Mouse (Mus musculus): ENCODE results near the gene Wdr38. TPM values are rescaled to one million over a fixed set of nuclear protein-coding genes. Genes with fewer than 3 reads are reported as not detected.
A peak's percentile ranks its signal among the peaks of the same experiment; 100 is the strongest.

The Wdr38 gene
- polyA plus RNA-seq, 1 experiment from 2014 or later = 0.89 TPM

GRCm38 (mm10) chr2:38974171-38974570 is 23.1 kb upstream of the Wdr38 start:
- Histone ChIP-seq H3K36me3 (no peaks in the 10 kb centered on the region), H3K27ac (no peak overlapping the region), H3K4me2 (no peak overlapping the region), H3K27me3 (replicated peaks) (peaks cover 22% of the 10 kb centered on the region), H3K4me3 (no peak overlapping the region), H3K4me1 (peaks cover 38% of the 10 kb centered on the region), H3K9me3 (replicated peaks) (no peaks in the 10 kb centered on the region), H3K9ac (no peak overlapping the region)
- no peak for ATAC-seq
- WGBS (ENCODE audit: insufficient replicate concordance) = 33% methylated on average over 2 of the region's 2 CpGs

- H3K4me1 ChIP-seq = peaks cover 28% of the 10 kb centered on the region
- H3K9ac ChIP-seq = no peak overlapping the region
- H3K9me3 ChIP-seq (replicated peaks) = no peaks in the 10 kb centered on the region
- no peak overlapping the region for H3K27ac ChIP-seq
- no peaks in the 10 kb centered on the region for H3K36me3 ChIP-seq
- no peak overlapping the region for H3K4me3 ChIP-seq
- H3K27me3 ChIP-seq (replicated peaks) = peaks cover 32% of the 10 kb centered on the region
- no peak overlapping the region for H3K4me2 ChIP-seq
- no peak for ATAC-seq
- WGBS (ENCODE audit: insufficient replicate concordance) = 57% methylated on average over 3 of the region's 3 CpGs
Measured at GRCm38 (mm10) chr2:38975181-38975580, 22.1 kb upstream of the Wdr38 start.

- no peak overlapping the region for H3K4me2 ChIP-seq
- H3K4me1 ChIP-seq = peaks cover 18% of the 10 kb centered on the region
- no peak overlapping the region for H3K27ac ChIP-seq
- H3K9me3 ChIP-seq (replicated peaks) = no peaks in the 10 kb centered on the region
- ATAC-seq = no peak
- H3K27me3 ChIP-seq (replicated peaks) = peaks cover 40% of the 10 kb centered on the region
- no peaks in the 10 kb centered on the region for H3K36me3 ChIP-seq
- no peak overlapping the region for H3K9ac ChIP-seq
- 67% methylated on average over 21 of the region's 21 CpGs for WGBS (ENCODE audit: insufficient replicate concordance)
- H3K4me3 ChIP-seq = no peak overlapping the region
Measured at GRCm38 (mm10) chr2:38975941-38976805, 21.1 kb upstream of the Wdr38 start.

GRCm38 (mm10) chr2:38977837-38978236 is 19.4 kb upstream of the Wdr38 start:
- no peak overlapping the region for H3K27ac ChIP-seq
- H3K36me3 ChIP-seq = no peaks in the 10 kb centered on the region
- H3K4me3 ChIP-seq = no peak overlapping the region
- peaks cover 42% of the 10 kb centered on the region for H3K27me3 ChIP-seq (replicated peaks)
- H3K9ac ChIP-seq = no peak overlapping the region
- peaks cover 13% of the 10 kb centered on the region for H3K4me1 ChIP-seq
- no peak overlapping the region for H3K4me2 ChIP-seq
- WGBS (ENCODE audit: insufficient replicate concordance) = 76% methylated on average over 4 of the region's 4 CpGs
- no peak for ATAC-seq
- H3K9me3 ChIP-seq (replicated peaks) = no peaks in the 10 kb centered on the region

GRCm38 (mm10) chr2:38983456-38983855 is 13.8 kb upstream of the Wdr38 start:
- H3K9ac ChIP-seq = no peak overlapping the region
- no peak overlapping the region for H3K27ac ChIP-seq
- H3K4me3 ChIP-seq = no peak overlapping the region
- H3K4me1 ChIP-seq = peaks cover 14% of the 10 kb centered on the region
- ATAC-seq = no peak
- H3K4me2 ChIP-seq = no peak overlapping the region
- peaks cover 16% of the 10 kb centered on the region for H3K9me3 ChIP-seq (replicated peaks)
- WGBS (ENCODE audit: insufficient replicate concordance) = 90% methylated on average over 2 of the region's 2 CpGs
- peaks cover 21% of the 10 kb centered on the region for H3K27me3 ChIP-seq (replicated peaks)
- no peaks in the 10 kb centered on the region for H3K36me3 ChIP-seq

DNA sequence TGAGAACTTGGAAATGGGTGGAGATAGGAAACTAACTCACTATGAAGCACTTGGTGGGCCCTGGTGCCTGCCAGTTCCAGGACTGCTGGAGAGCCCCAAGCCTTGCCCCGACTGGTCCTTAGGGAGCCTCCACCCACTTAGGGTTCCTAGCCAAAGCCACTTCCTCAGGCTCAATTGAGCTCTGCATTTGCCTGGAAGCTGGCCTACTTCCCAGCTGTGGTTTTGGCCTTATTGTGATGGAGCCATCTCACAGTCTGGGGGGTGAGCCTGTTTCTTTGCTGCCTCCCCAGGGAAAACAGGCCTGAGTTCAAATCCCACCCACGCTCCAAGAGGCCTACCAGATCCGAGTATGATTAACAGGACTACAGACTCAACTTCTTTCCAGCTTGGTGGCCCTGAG is 10.7 kb upstream of the Wdr38 start:
- H3K36me3 ChIP-seq = no peaks in the 10 kb centered on the region
- no peak overlapping the region for H3K4me3 ChIP-seq
- no peak overlapping the region for H3K9ac ChIP-seq
- peaks cover 37% of the 10 kb centered on the region for H3K4me1 ChIP-seq
- H3K9me3 ChIP-seq (replicated peaks) = peaks cover 16% of the 10 kb centered on the region
- no peaks in the 10 kb centered on the region for H3K27me3 ChIP-seq (replicated peaks)
- H3K27ac ChIP-seq = no peak overlapping the region
- H3K4me2 ChIP-seq = no peak overlapping the region
- no peak for ATAC-seq
- WGBS (ENCODE audit: insufficient replicate concordance) = 67% methylated on average over 3 of the region's 3 CpGs

GRCm38 (mm10) chr2:38987371-38987770 is 9.9 kb upstream of the Wdr38 start:
- H3K9ac ChIP-seq = no peak overlapping the region
- no peak overlapping the region for H3K4me2 ChIP-seq
- no peaks in the 10 kb centered on the region for H3K36me3 ChIP-seq
- H3K27ac ChIP-seq = no peak overlapping the region
- H3K27me3 ChIP-seq (replicated peaks) = no peaks in the 10 kb centered on the region
- peaks cover 16% of the 10 kb centered on the region for H3K9me3 ChIP-seq (replicated peaks)
- H3K4me3 ChIP-seq = no peak overlapping the region
- 50% methylated on average over 1 of the region's 1 CpGs for WGBS (ENCODE audit: insufficient replicate concordance)
- no peak for ATAC-seq
- H3K4me1 ChIP-seq = peaks cover 45% of the 10 kb centered on the region

- H3K27me3 ChIP-seq (replicated peaks) = no peaks in the 10 kb centered on the region
- H3K9ac ChIP-seq = no peak overlapping the region
- ATAC-seq = no peak
- H3K9me3 ChIP-seq (replicated peaks) = peaks cover 16% of the 10 kb centered on the region
- H3K27ac ChIP-seq = 0 out of 2 replicates have a peak overlapping the region, but pooled peaks have one; percentile 62
- H3K4me1 ChIP-seq = peaks cover 45% of the 10 kb centered on the region
- no peaks in the 10 kb centered on the region for H3K36me3 ChIP-seq
- 82% methylated on average over 6 of the region's 6 CpGs for WGBS (ENCODE audit: insufficient replicate concordance)
- no peak overlapping the region for H3K4me2 ChIP-seq
- H3K4me3 ChIP-seq = no peak overlapping the region
Measured at GRCm38 (mm10) chr2:38987803-38988510, 9.3 kb upstream of the Wdr38 start.

GRCm38 (mm10) chr2:38988929-38989328 is 8.3 kb upstream of the Wdr38 start:
- peak; percentile 88 for ATAC-seq
- H3K4me1 ChIP-seq = peaks cover 45% of the 10 kb centered on the region
- 52% methylated on average over 2 of the region's 2 CpGs for WGBS (ENCODE audit: insufficient replicate concordance)
- no peak overlapping the region for H3K9ac ChIP-seq
- no peaks in the 10 kb centered on the region for H3K27me3 ChIP-seq (replicated peaks)
- peak overlapping the region; percentile 62 for H3K27ac ChIP-seq
- H3K36me3 ChIP-seq = no peaks in the 10 kb centered on the region
- no peak overlapping the region for H3K4me3 ChIP-seq
- H3K9me3 ChIP-seq (replicated peaks) = peaks cover 10% of the 10 kb centered on the region
- H3K4me2 ChIP-seq = peak overlapping the region; percentile 13; the same call in 1 of the 2 replicates

- H3K4me2 ChIP-seq = no peak overlapping the region
- H3K4me3 ChIP-seq = no peak overlapping the region
- no peaks in the 10 kb centered on the region; the same call in 1 of the 2 replicates for H3K27me3 ChIP-seq (replicated peaks)
- no peaks in the 10 kb centered on the region for H3K36me3 ChIP-seq
- 0 out of 2 replicates have a peak, but pooled peaks have one; percentile 7 for ATAC-seq
- peaks cover 50% of the 10 kb centered on the region for H3K4me1 ChIP-seq
- H3K9me3 ChIP-seq (replicated peaks) = no peaks in the 10 kb centered on the region
- H3K9ac ChIP-seq = no peak overlapping the region
- no peak overlapping the region for H3K27ac ChIP-seq
- WGBS (ENCODE audit: insufficient replicate concordance) = 38% methylated on average over 4 of the region's 4 CpGs
Measured at GRCm38 (mm10) chr2:38992004-38992403, 5.3 kb upstream of the Wdr38 start.

- peaks cover 50% of the 10 kb centered on the region for H3K4me1 ChIP-seq
- no peak overlapping the region for H3K4me2 ChIP-seq
- no peaks in the 10 kb centered on the region for H3K36me3 ChIP-seq
- WGBS (ENCODE audit: insufficient replicate concordance) = 69% methylated on average over 4 of the region's 4 CpGs
- no peaks in the 10 kb centered on the region for H3K9me3 ChIP-seq (replicated peaks)
- H3K4me3 ChIP-seq = no peak overlapping the region
- H3K27me3 ChIP-seq (replicated peaks) = no peaks in the 10 kb centered on the region; the same call in 1 of the 2 replicates
- no peak overlapping the region for H3K27ac ChIP-seq
- no peak overlapping the region for H3K9ac ChIP-seq
- no peak for ATAC-seq
Measured at GRCm38 (mm10) chr2:38992452-38992851, 4.8 kb upstream of the Wdr38 start.

GRCm38 (mm10) chr2:38999381-38999780 is 2.1 kb downstream of the Wdr38 start:
- peak overlapping the region; percentile 71; the same call in 1 of the 2 replicates for H3K9ac ChIP-seq
- no peak for ATAC-seq
- H3K27me3 ChIP-seq (replicated peaks) = no peaks in the 10 kb centered on the region; the same call in 1 of the 2 replicates
- H3K9me3 ChIP-seq (replicated peaks) = no peaks in the 10 kb centered on the region
- no peak overlapping the region for H3K4me2 ChIP-seq
- H3K4me1 ChIP-seq = peaks cover 58% of the 10 kb centered on the region
- peak overlapping the region; percentile 63 for H3K27ac ChIP-seq
- H3K36me3 ChIP-seq = peaks cover 49% of the 10 kb centered on the region
- 37% methylated on average over 4 of the region's 4 CpGs for WGBS (ENCODE audit: insufficient replicate concordance)
- H3K4me3 ChIP-seq = no peak overlapping the region

Measured in liver, embryonic 12.5 days (tissue).